Mouse (Mus musculus): Measurements from ENCODE around the gene Card11. TPM values are rescaled to one million over a fixed set of nuclear protein-coding genes. Genes with fewer than 3 reads are reported as not detected.

Card11 gene
- polyA plus RNA-seq, 1 experiment from 2014 or later, result 0.18 TPM

GRCm38 (mm10) chr5:141035346-141035745 lies 35.0 kb upstream of the Card11 start:
- H3K4me3 ChIP-seq (ENCODE audit: control insufficient read depth in 1 of 2, insufficient read depth in 1 of 2, low read depth in 1 of 2, low read length in 2 of 2), result no peak overlapping the region
- ATAC-seq (ENCODE audit: insufficient number of reproducible peaks, insufficient read depth, low FRiP score, low read depth), result no peak
- 80% methylated on average over 6 of the region's 6 CpGs for WGBS

DNA sequence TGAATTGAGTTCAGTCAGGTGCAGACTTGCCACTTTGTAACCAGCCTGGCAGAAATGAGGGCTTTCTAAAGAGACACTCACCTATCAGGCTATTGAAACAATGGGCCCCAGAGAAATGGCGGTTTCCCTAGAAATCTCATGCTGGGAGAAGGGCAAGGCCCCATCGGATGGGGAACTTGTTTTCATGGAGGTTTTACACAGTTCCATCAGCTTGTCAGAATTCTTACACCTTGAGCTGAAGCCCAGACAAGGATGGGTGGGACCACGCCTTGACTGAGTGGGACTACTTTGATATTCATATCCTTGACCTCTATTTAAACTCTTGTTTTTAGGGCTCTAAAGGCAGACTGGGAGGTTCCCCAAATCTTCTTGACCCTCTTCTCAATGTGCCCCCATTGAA lies 33.9 kb upstream of the Card11 start:
- no peaks in the 10 kb centered on the region for H3K36me3 ChIP-seq (ENCODE audit: control insufficient read depth, insufficient read depth, low read length)
- no peak overlapping the region for H3K4me2 ChIP-seq (ENCODE audit: low read length)
- no peak overlapping the region for H3K27ac ChIP-seq (replicated peaks in 1 of 2; ENCODE audit: control insufficient read depth in 1 of 2, insufficient read depth in 1 of 2, low read depth in 2 of 2, low read length in 2 of 2)
- H3K27me3 ChIP-seq (ENCODE audit: control insufficient read depth, insufficient read depth, low read length), result no peaks in the 10 kb centered on the region
- WGBS, result 77% methylated on average over 3 of the region's 3 CpGs
- no peaks in the 10 kb centered on the region for H3K4me1 ChIP-seq (ENCODE audit: control insufficient read depth in 2 of 2, insufficient read depth in 2 of 2, low read length in 2 of 2)
- ATAC-seq (ENCODE audit: insufficient number of reproducible peaks, insufficient read depth, low FRiP score, low read depth), result no peak
- no peaks in the 10 kb centered on the region for H3K9me3 ChIP-seq (ENCODE audit: control insufficient read depth, low read length)
- no peak overlapping the region for H3K9ac ChIP-seq (ENCODE audit: low read length)
- no peak overlapping the region for H3K4me3 ChIP-seq (ENCODE audit: control insufficient read depth in 1 of 2, insufficient read depth in 1 of 2, low read depth in 1 of 2, low read length in 2 of 2)

More at GRCm38 (mm10) chr5:141035346-141035745, 35.0 kb upstream of the Card11 start:
- H3K4me1 ChIP-seq (ENCODE audit: control insufficient read depth in 2 of 2, insufficient read depth in 2 of 2, low read length in 2 of 2), result no peaks in the 10 kb centered on the region
- H3K27ac ChIP-seq (replicated peaks in 1 of 2; ENCODE audit: control insufficient read depth in 1 of 2, insufficient read depth in 1 of 2, low read depth in 2 of 2, low read length in 2 of 2), result no peak overlapping the region
- H3K4me2 ChIP-seq (ENCODE audit: low read length), result no peak overlapping the region
- H3K36me3 ChIP-seq (ENCODE audit: control insufficient read depth, insufficient read depth, low read length), result no peaks in the 10 kb centered on the region
- no peaks in the 10 kb centered on the region for H3K9me3 ChIP-seq (ENCODE audit: control insufficient read depth, low read length)
- H3K9ac ChIP-seq (ENCODE audit: low read length), result no peak overlapping the region
- no peaks in the 10 kb centered on the region for H3K27me3 ChIP-seq (ENCODE audit: control insufficient read depth, insufficient read depth, low read length)

- Histone ChIP-seq H3K9me3 (ENCODE audit: control insufficient read depth, low read length) (no peaks in the 10 kb centered on the region), H3K4me1 (ENCODE audit: control insufficient read depth in 2 of 2, insufficient read depth in 2 of 2, low read length in 2 of 2) (no peaks in the 10 kb centered on the region), H3K27me3 (ENCODE audit: control insufficient read depth, insufficient read depth, low read length) (no peaks in the 10 kb centered on the region), H3K36me3 (ENCODE audit: control insufficient read depth, insufficient read depth, low read length) (no peaks in the 10 kb centered on the region), H3K4me2 (ENCODE audit: low read length) (no peak overlapping the region), H3K9ac (ENCODE audit: low read length) (no peak overlapping the region), H3K4me3 (ENCODE audit: control insufficient read depth in 1 of 2, insufficient read depth in 1 of 2, low read depth in 1 of 2, low read length in 2 of 2) (no peak overlapping the region), H3K27ac (replicated peaks in 1 of 2; ENCODE audit: control insufficient read depth in 1 of 2, insufficient read depth in 1 of 2, low read depth in 2 of 2, low read length in 2 of 2) (no peak overlapping the region)
- 88% methylated on average over 1 of the region's 1 CpGs for WGBS
- no peak for ATAC-seq (ENCODE audit: insufficient number of reproducible peaks, insufficient read depth, low FRiP score, low read depth)
Measured at GRCm38 (mm10) chr5:141033001-141033400, 32.6 kb upstream of the Card11 start.

DNA sequence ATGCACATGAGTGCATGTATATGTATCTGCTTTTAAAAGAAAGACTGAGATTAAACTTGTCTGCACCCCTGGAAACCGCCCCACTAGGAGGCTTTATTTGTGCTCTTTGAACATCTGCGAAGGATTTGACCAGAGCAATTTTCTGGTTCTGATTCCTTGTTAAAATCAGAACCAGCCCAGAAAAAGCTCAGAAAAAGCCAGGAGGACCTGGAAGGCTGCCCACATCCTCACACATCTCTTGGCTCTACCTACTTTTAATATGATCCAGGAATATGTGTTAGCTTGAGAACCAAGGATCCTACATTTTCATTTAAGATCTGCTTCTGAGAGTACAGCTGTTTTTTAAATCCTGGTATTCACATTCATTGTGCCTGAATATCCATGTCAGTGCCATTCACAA lies 29.0 kb upstream of the Card11 start:
- Histone ChIP-seq H3K9me3 (ENCODE audit: control insufficient read depth, low read length) (no peaks in the 10 kb centered on the region; the same call in 1 of the 2 replicates), H3K4me2 (ENCODE audit: low read length) (no peak overlapping the region), H3K9ac (ENCODE audit: low read length) (no peak overlapping the region), H3K27ac (replicated peaks in 1 of 2; ENCODE audit: control insufficient read depth in 1 of 2, insufficient read depth in 1 of 2, low read depth in 2 of 2, low read length in 2 of 2) (no peak overlapping the region), H3K4me1 (ENCODE audit: control insufficient read depth in 2 of 2, insufficient read depth in 2 of 2, low read length in 2 of 2) (no peaks in the 10 kb centered on the region), H3K4me3 (ENCODE audit: control insufficient read depth in 1 of 2, insufficient read depth in 1 of 2, low read depth in 1 of 2, low read length in 2 of 2) (no peak overlapping the region), H3K36me3 (ENCODE audit: control insufficient read depth, insufficient read depth, low read length) (no peaks in the 10 kb centered on the region), H3K27me3 (ENCODE audit: control insufficient read depth, insufficient read depth, low read length) (no peaks in the 10 kb centered on the region)
- ATAC-seq (ENCODE audit: insufficient number of reproducible peaks, insufficient read depth, low FRiP score, low read depth), result no peak
- WGBS, result 89% methylated on average over 2 of the region's 2 CpGs

GRCm38 (mm10) chr5:141025635-141026034 lies 25.3 kb upstream of the Card11 start:
- no peak for ATAC-seq (ENCODE audit: insufficient number of reproducible peaks, insufficient read depth, low FRiP score, low read depth)
- no peak overlapping the region for H3K9ac ChIP-seq (ENCODE audit: low read length)
- H3K9me3 ChIP-seq (ENCODE audit: control insufficient read depth, low read length), result peaks cover 20% of the 10 kb centered on the region
- no peaks in the 10 kb centered on the region for H3K4me1 ChIP-seq (ENCODE audit: control insufficient read depth in 2 of 2, insufficient read depth in 2 of 2, low read length in 2 of 2)
- WGBS, result 85% methylated on average over 3 of the region's 3 CpGs
- no peaks in the 10 kb centered on the region for H3K36me3 ChIP-seq (ENCODE audit: control insufficient read depth, insufficient read depth, low read length)
- H3K27ac ChIP-seq (replicated peaks in 1 of 2; ENCODE audit: control insufficient read depth in 1 of 2, insufficient read depth in 1 of 2, low read depth in 2 of 2, low read length in 2 of 2), result no peak overlapping the region
- no peak overlapping the region for H3K4me2 ChIP-seq (ENCODE audit: low read length)
- no peak overlapping the region for H3K4me3 ChIP-seq (ENCODE audit: control insufficient read depth in 1 of 2, insufficient read depth in 1 of 2, low read depth in 1 of 2, low read length in 2 of 2)
- no peaks in the 10 kb centered on the region for H3K27me3 ChIP-seq (ENCODE audit: control insufficient read depth, insufficient read depth, low read length)

DNA sequence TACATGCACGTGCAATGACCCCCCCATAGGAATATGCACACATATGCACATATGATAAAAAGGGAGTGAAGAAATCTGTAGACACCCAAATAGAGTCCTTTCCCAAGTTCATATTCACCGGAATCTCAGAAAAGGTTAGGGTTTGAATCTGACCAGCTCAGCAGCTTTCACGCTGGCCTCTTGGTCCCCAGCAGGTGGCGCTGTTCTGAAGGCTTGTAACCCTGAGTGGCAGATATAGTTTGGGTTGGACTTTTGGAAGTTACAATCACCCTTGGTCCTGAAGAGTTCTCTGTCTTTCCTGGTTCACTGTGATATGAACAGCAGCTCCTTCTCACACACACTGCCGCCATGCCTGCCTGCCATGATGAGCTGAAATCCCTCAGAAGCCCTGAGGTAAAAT lies 24.1 kb upstream of the Card11 start:
- no peak for ATAC-seq (ENCODE audit: insufficient number of reproducible peaks, insufficient read depth, low FRiP score, low read depth)
- H3K9ac ChIP-seq (ENCODE audit: low read length), result no peak overlapping the region
- no peak overlapping the region for H3K27ac ChIP-seq (replicated peaks in 1 of 2; ENCODE audit: control insufficient read depth in 1 of 2, insufficient read depth in 1 of 2, low read depth in 2 of 2, low read length in 2 of 2)
- H3K27me3 ChIP-seq (ENCODE audit: control insufficient read depth, insufficient read depth, low read length), result no peaks in the 10 kb centered on the region
- H3K36me3 ChIP-seq (ENCODE audit: control insufficient read depth, insufficient read depth, low read length), result no peaks in the 10 kb centered on the region
- no peak overlapping the region for H3K4me2 ChIP-seq (ENCODE audit: low read length)
- no peak overlapping the region for H3K4me3 ChIP-seq (ENCODE audit: control insufficient read depth in 1 of 2, insufficient read depth in 1 of 2, low read depth in 1 of 2, low read length in 2 of 2)
- 60% methylated on average over 5 of the region's 5 CpGs for WGBS
- no peaks in the 10 kb centered on the region for H3K4me1 ChIP-seq (ENCODE audit: control insufficient read depth in 2 of 2, insufficient read depth in 2 of 2, low read length in 2 of 2)
- peaks cover 20% of the 10 kb centered on the region for H3K9me3 ChIP-seq (ENCODE audit: control insufficient read depth, low read length)

DNA sequence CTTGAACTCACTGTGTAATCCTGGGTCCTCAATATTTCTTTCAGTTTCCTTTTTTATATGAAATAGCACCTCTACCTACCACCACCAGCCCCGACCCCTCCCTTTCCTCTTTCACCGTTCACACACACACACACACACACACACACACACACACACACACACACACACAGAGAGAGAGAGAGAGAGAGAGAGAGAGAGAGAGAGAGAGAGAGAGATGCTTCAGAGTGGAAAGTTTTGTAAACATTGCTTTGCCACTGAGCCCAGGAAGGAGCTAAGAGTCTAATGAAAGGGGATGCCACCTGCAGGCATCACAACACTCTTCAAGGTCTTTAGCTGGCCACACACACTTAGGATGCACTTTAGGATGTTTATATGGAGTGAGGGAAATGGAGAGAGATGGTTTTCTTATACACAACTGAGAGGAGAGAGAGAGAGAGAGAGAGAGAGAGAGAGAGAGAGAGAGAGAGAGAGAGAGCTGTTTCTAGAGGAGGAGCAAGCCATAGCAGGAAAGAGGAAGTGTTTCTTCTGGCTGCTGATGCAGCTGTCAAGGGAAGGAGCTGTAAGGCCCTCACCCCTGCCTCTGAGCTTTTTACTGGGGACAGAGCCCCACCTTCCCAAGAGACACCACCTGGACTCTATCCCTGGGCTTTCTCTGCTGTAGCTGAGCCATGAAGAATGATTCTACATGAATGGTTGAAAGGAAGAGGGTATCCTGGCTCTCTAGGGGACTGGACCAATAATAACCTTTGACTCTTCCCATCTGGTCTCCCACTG lies 17.7 kb upstream of the Card11 start:
- Histone ChIP-seq H3K4me3 (ENCODE audit: control insufficient read depth in 1 of 2, insufficient read depth in 1 of 2, low read depth in 1 of 2, low read length in 2 of 2) (no peak overlapping the region), H3K4me1 (ENCODE audit: control insufficient read depth in 2 of 2, insufficient read depth in 2 of 2, low read length in 2 of 2) (peaks cover 3 to 7% of the 10 kb centered on the region in 2 experiments; a peak in 2 of 4 replicates), H3K9me3 (ENCODE audit: control insufficient read depth, low read length) (peaks cover 20% of the 10 kb centered on the region), H3K9ac (ENCODE audit: low read length) (no peak overlapping the region), H3K27ac (replicated peaks in 1 of 2; ENCODE audit: control insufficient read depth in 1 of 2, insufficient read depth in 1 of 2, low read depth in 2 of 2, low read length in 2 of 2) (no peak overlapping the region), H3K4me2 (ENCODE audit: low read length) (no peak overlapping the region), H3K27me3 (ENCODE audit: control insufficient read depth, insufficient read depth, low read length) (no peaks in the 10 kb centered on the region), H3K36me3 (ENCODE audit: control insufficient read depth, insufficient read depth, low read length) (no peaks in the 10 kb centered on the region)
- no peak for ATAC-seq (ENCODE audit: insufficient number of reproducible peaks, insufficient read depth, low FRiP score, low read depth)
- WGBS, result 67% methylated on average over 2 of the region's 2 CpGs

DNA sequence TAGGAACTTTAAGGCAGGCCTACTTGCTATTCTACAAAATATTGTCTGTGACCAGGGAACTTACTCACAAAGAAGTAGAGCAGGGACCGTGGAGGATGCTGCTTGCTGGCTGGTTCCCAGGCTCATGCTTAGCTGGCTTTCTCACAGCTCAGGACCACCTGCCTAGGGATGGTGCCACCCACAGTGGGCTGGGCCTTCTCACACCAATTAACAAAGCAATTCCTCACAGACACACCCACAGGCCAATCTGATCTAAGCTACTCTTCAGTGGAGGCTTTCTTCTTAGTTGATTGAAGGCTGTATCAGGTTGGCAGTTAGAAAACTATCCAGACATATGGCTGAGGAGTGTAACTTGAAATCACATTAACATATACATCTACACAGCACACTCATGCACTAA lies 15.7 kb upstream of the Card11 start:
- 67% methylated on average over 1 of the region's 1 CpGs for WGBS
- Histone ChIP-seq H3K4me2 (ENCODE audit: low read length) (no peak overlapping the region), H3K27me3 (ENCODE audit: control insufficient read depth, insufficient read depth, low read length) (no peaks in the 10 kb centered on the region), H3K27ac (replicated peaks in 1 of 2; ENCODE audit: control insufficient read depth in 1 of 2, insufficient read depth in 1 of 2, low read depth in 2 of 2, low read length in 2 of 2) (no peak overlapping the region), H3K9me3 (ENCODE audit: control insufficient read depth, low read length) (peaks cover 2% of the 10 kb centered on the region; the same call in 1 of the 2 replicates), H3K4me3 (ENCODE audit: control insufficient read depth in 1 of 2, insufficient read depth in 1 of 2, low read depth in 1 of 2, low read length in 2 of 2) (no peak overlapping the region), H3K36me3 (ENCODE audit: control insufficient read depth, insufficient read depth, low read length) (no peaks in the 10 kb centered on the region), H3K9ac (ENCODE audit: low read length) (no peak overlapping the region), H3K4me1 (ENCODE audit: control insufficient read depth in 2 of 2, insufficient read depth in 2 of 2, low read length in 2 of 2) (peaks cover 3 to 7% of the 10 kb centered on the region in 2 experiments; a peak in 2 of 4 replicates)
- ATAC-seq (ENCODE audit: insufficient number of reproducible peaks, insufficient read depth, low FRiP score, low read depth), result no peak

All from heart, embryonic 14.5 days (tissue).